Mouse (Mus musculus): Measurements from ENCODE around the gene Apol9b. TPM values are rescaled to one million over a fixed set of nuclear protein-coding genes. Genes with fewer than 3 reads are reported as not detected.
"Not testable (repeated sequence)": the region's sequence is repeated elsewhere in the genome, so short reads cannot be mapped to it uniquely, and the experiment has no call there.

The Apol9b gene
- polyA plus RNA-seq, 1 experiment = 1.7 TPM

DNA sequence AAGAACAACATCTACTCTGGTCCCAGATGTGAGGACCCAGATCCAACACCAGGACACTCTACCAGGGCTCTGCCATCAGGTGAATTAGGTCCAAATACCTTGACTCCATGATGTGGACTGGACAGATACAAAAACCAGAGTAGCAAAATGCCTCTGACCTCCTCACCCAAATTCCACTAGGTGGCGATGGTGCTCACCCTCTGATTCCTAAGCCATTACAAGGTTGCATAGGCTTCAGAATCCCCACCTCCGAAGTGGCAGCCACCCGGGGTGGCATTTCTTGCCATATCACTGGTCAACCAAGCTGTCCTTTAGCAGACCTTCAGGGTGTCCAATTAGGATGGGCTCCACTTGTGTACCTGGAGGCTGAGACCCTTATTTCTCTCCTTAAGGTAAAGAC lies 1.7 kb upstream of the Apol9b start:
- peak; percentile 35; the same call in 1 of the 2 replicates for TF ChIP-seq CTCF (IDR thresholded peaks at IDR 0.05; ENCODE audit: insufficient read depth, low read length)
- H3K4me3 ChIP-seq (replicated peaks; ENCODE audit: extremely low read depth, low read depth, low read length); H3K4me1 ChIP-seq (ENCODE audit: control insufficient read depth, insufficient read depth, low read length); DNase-seq: not testable (repeated sequence)
- WGBS = 7% methylated on average over 3 of the region's 3 CpGs

DNA sequence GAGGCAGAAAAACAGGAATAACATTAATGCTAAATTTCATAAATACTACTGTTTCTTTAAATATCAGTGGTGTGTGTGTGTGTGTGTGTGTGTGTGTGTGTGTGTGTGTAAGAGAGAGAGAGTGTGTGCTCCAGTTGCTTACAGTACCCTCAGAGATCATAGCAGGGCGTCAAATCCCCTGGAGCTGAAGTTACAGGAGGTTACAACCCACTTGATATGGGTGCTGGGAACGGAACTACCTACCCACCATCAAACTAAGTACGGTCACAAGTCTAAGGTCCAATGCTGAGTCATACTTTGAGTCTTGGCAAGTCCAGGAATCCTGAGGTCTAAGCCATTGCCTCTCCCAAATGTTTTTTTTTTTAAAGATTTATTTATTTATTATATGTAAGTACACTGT lies 1.1 kb upstream of the Apol9b start:
- not testable (repeated sequence) for H3K4me3 ChIP-seq (replicated peaks; ENCODE audit: extremely low read depth, low read depth, low read length); DNase-seq; H3K4me1 ChIP-seq (ENCODE audit: control insufficient read depth, insufficient read depth, low read length)
- WGBS = 67% methylated on average over 3 of the region's 3 CpGs

DNA sequence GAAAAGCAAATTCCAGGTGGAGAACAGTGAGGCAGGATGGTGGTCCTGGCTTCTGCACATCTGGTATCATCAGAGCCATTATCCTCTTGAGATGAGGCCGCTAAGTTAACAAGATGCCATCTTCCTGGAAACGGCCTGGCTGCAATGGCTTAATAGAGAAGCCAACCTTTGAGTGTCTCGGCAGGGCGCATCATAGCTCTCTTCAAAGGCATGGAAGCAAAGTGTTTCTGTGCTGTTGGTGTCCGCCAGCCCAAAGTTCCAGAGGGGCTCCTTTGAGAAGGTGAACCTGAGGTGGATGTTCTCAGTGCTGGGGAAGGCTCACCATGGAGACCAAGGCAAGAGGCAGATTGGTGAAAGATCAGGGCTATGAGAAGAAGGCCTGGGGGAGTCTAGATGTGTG lies 2.8 kb downstream of the Apol9b start:
- WGBS = 94% methylated on average over 5 of the region's 5 CpGs
- no peak for DNase-seq
- TF ChIP-seq CTCF (IDR thresholded peaks at IDR 0.05; ENCODE audit: insufficient read depth, low read length) = no peak
- TF ChIP-seq POLR2A (IDR thresholded peaks at IDR 0.05; ENCODE audit: borderline replicate concordance, extremely low read depth, low read depth, low read length) = no peak

DNA sequence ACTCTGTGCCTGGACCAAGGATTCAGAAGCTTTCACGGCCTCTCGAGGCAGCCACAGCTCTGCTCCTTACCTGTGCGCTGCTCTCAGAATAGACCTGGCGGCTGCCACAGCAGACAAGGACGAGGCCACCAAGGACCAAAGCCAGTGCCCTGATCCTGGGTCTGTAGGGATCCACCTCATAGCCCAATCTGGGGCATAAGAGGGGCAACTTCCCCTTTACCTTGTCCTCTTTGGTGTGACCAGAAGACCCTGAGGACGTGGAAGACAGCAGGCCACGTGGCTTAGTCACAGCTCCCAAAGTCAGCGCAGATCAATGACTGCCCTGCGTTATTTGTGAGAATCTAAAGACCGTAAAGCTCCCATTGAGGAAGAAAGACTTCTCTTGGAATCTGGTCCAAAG lies 4.0 kb downstream of the Apol9b start:
- H3K4me1 ChIP-seq (ENCODE audit: control insufficient read depth, insufficient read depth, low read length); DNase-seq; H3K4me3 ChIP-seq (replicated peaks; ENCODE audit: extremely low read depth, low read depth, low read length): not testable (repeated sequence)
- WGBS = 81% methylated on average over 10 of the region's 10 CpGs

More for the DNA sequence above, 2.8 kb downstream of the Apol9b start:
- Histone ChIP-seq H3K4me3 (replicated peaks; ENCODE audit: extremely low read depth, low read depth, low read length) (no peak overlapping the region), H3K4me1 (ENCODE audit: control insufficient read depth, insufficient read depth, low read length) (no peaks in the 10 kb centered on the region; the same call in 1 of the 2 replicates)

DNA sequence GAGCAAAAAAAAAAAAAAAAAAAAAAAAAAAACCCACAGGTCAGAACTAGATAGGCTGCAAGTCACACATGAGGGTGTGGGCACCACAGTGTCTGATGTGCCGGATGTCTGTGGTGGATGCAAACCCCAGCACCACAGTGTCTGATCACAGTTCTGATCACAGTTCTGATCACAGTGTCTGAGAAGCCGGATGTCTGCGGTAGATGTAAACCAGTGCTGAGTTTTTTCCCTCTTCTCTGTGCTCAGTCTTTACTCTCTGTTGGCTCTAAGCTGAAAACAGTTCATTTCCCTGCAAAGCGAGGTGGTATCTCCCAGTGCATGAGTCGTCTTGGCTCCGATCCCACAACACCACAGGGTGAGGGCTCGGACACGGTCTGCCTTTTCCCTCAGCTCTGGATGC lies 4.5 kb downstream of the Apol9b start:
- 40% methylated on average over 8 of the region's 8 CpGs for WGBS
- DNase-seq; H3K4me1 ChIP-seq (ENCODE audit: control insufficient read depth, insufficient read depth, low read length); H3K4me3 ChIP-seq (replicated peaks; ENCODE audit: extremely low read depth, low read depth, low read length): not testable (repeated sequence)

DNA sequence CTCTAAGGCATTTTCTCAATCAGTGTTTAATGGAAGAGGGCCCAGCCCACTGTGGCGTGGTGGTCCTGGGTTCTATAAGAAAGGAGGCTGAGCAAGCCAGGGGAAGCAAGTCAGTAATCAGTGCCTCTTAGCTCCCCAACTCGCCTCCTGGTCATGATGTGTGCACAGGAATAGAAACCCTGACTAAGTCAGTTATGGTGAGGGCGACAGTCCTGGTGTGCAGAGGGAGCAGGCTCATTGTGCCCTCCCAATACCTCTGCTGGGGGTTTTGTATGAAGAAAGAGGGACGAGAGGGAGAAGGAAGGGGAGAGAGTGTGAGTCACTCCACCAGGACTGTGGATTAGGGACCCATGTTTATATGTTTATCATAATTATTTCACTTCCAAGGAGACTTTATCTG lies 5.1 kb downstream of the Apol9b start:
- not testable (repeated sequence) for H3K4me3 ChIP-seq (replicated peaks; ENCODE audit: extremely low read depth, low read depth, low read length); DNase-seq; H3K4me1 ChIP-seq (ENCODE audit: control insufficient read depth, insufficient read depth, low read length)
- WGBS = 52% methylated on average over 4 of the region's 4 CpGs

DNA sequence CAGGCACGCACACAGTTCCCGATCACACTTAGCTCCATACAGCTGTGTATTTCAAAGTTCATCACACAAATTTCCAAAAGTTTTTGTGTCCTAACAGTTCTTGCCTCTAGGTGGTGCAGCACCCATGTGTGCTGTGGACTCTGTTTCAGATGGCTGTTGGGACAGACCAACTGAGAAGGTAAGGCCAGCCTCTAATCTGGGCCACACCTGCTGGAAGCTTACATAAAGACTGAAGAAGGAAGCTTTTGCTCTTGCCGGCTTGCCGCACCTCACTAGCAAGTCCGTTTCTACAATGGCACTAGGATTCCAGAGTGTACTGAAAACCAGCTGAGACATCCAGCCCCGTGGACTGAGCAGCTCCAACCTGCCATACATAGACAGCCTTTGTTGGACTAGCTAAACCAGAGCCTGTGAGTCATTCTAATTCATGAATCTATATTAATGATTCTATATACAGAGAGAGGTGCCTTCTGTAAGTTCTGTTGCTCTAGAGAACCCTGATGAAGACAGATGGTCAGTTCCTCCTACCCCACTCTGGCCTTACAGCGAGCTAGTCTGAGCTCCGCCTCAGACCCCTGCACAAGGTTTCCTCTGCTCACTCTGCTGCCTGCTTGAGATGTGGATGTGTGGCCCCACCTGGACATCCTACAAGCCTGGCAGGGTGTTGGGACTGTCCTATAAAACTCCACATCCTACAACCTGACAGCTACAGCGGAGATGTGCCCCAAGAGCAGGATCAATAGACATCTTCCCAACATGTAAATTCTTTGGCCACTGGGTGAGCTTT lies 11.9 kb downstream of the Apol9b start:
- no peaks in the 10 kb centered on the region for H3K4me1 ChIP-seq (ENCODE audit: control insufficient read depth, insufficient read depth, low read length)
- 68% methylated on average over 9 of the region's 9 CpGs for WGBS
- TF ChIP-seq CTCF (IDR thresholded peaks at IDR 0.05; ENCODE audit: insufficient read depth, low read length) = peak; percentile 50
- TF ChIP-seq POLR2A (IDR thresholded peaks at IDR 0.05; ENCODE audit: borderline replicate concordance, extremely low read depth, low read depth, low read length) = no peak
- no peak for DNase-seq
- no peak overlapping the region for H3K4me3 ChIP-seq (replicated peaks; ENCODE audit: extremely low read depth, low read depth, low read length)

GRCm38 (mm10) chr15:77741556-77741955 lies 12.7 kb downstream of the Apol9b start:
- not testable (repeated sequence) for H3K4me1 ChIP-seq (ENCODE audit: control insufficient read depth, insufficient read depth, low read length); DNase-seq; H3K4me3 ChIP-seq (replicated peaks; ENCODE audit: extremely low read depth, low read depth, low read length)
- WGBS = 77% methylated on average over 6 of the region's 6 CpGs

- DNase-seq = no peak
- TF ChIP-seq CTCF (IDR thresholded peaks at IDR 0.05; ENCODE audit: insufficient read depth, low read length) (no peak), POLR2A (IDR thresholded peaks at IDR 0.05; ENCODE audit: borderline replicate concordance, extremely low read depth, low read depth, low read length) (no peak)
- no peaks in the 10 kb centered on the region for H3K4me1 ChIP-seq (ENCODE audit: control insufficient read depth, insufficient read depth, low read length)
- 29% methylated on average over 5 of the region's 5 CpGs for WGBS
- no peak overlapping the region for H3K4me3 ChIP-seq (replicated peaks; ENCODE audit: extremely low read depth, low read depth, low read length)
Measured at GRCm38 (mm10) chr15:77744632-77745031, 15.8 kb downstream of the Apol9b start.

DNA sequence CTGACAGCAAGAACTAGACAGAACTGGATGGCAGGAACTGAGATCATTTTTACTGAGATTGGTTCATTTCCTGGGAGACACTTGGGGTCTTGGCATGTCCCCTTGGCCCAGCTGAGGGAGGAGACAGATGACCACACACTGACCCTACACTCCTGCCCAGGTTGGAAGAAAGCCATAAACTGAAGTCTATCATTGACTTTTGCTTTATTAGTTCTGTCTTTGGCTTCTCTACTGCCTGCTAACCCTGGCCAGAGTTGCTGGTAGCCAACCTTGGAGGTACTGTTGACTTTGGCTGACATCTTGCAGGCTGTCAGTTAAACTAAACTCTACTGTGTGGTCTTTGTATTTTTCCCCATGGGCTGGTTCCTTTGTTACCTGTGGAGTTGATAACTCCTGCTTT lies 16.2 kb downstream of the Apol9b start:
- DNase-seq = no peak
- no peak for TF ChIP-seq POLR2A (IDR thresholded peaks at IDR 0.05; ENCODE audit: borderline replicate concordance, extremely low read depth, low read depth, low read length)
- no peak for TF ChIP-seq CTCF (IDR thresholded peaks at IDR 0.05; ENCODE audit: insufficient read depth, low read length)
- H3K4me1 ChIP-seq (ENCODE audit: control insufficient read depth, insufficient read depth, low read length) = no peaks in the 10 kb centered on the region
- H3K4me3 ChIP-seq (replicated peaks; ENCODE audit: extremely low read depth, low read depth, low read length) = no peak overlapping the region

- Histone ChIP-seq H3K4me1 (ENCODE audit: control insufficient read depth, insufficient read depth, low read length) (no peaks in the 10 kb centered on the region), H3K4me3 (replicated peaks; ENCODE audit: extremely low read depth, low read depth, low read length) (no peak overlapping the region)
- TF ChIP-seq POLR2A (IDR thresholded peaks at IDR 0.05; ENCODE audit: borderline replicate concordance, extremely low read depth, low read depth, low read length) (no peak), CTCF (IDR thresholded peaks at IDR 0.05; ENCODE audit: insufficient read depth, low read length) (no peak)
- no peak for DNase-seq
- WGBS = 96% methylated on average over 1 of the region's 1 CpGs
Measured at GRCm38 (mm10) chr15:77746326-77746725, 17.5 kb downstream of the Apol9b start.

Measured in lung, adult 2 months (tissue).